Mouse (Mus musculus) thymus, adult 2 months (tissue): ENCODE results near the gene Gm28729.

ENCODE experiments used
- CTCF ChIP-seq: fragments of 200-500 bp; IDR thresholded peaks from 2 replicates; pipeline ENCODE4 v1.5.1; 2012; ENCODE audit warnings: mild to moderate bottlenecking, control low read depth, low read length, moderate library complexity, borderline replicate concordance; ENCODE audit not compliant: control insufficient read depth, poor library complexity, insufficient read depth; ENCODE audit errors: extremely low read depth
- POLR2A ChIP-seq: fragments of 200-500 bp; IDR thresholded peaks from 2 replicates; pipeline ENCODE4 v1.6.1; 2012; ENCODE audit warnings: mild to moderate bottlenecking, low read length, control low read depth, moderate library complexity; ENCODE audit not compliant: control insufficient read depth, poor library complexity, insufficient read depth; ENCODE audit errors: extremely low read depth

DNA sequence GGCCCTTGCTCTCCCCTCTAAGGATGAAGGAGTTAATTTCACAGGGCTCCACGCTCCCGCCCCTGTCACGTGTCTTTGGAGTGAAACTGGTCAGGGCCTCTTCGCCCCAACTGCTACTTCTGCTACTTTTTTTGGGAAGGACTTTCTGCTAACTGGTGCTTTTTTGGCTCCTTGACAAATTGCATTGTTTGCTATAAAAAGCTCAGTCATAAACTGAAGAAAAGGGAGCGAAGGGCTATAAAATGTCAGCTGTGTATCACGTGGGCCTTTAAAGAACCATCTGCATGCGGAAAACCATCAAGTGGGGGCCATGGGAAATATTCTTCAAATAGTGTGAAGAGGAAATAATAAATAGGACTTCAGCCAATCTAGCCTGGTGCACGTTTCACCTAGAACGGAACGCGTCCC lies 5.6 kb upstream of the Gm28729 start:
- TF ChIP-seq CTCF, result no peak
- TF ChIP-seq POLR2A, result no peak
